Mouse (Mus musculus) heart, postnatal 25 days (tissue): ENCODE results near the gene Gm10647. TPM values are rescaled to one million over a fixed set of nuclear protein-coding genes. Genes with fewer than 3 reads are reported as not detected.

Experiments
- DNase-seq: peaks from one replicate; pipeline ENCODE4 v3.0.0; 2022; ENCODE audit warnings: low spot score
- intact Hi-C: fragments of 180-260 bp; cut with DNase I; formaldehyde crosslinking; loops from one replicate; pipeline ENCODE4 v1.15.1; 2025
- total RNA-seq, 2 experiments: library from RNA; stranded (reverse); gene quantifications; 2 replicates each; pipeline ENCODE4 v1.2.3; 2021

Gm10647 gene
- total RNA-seq, 2 experiments from 2014 or later: 0.11 TPM; not detected in 1

DNA sequence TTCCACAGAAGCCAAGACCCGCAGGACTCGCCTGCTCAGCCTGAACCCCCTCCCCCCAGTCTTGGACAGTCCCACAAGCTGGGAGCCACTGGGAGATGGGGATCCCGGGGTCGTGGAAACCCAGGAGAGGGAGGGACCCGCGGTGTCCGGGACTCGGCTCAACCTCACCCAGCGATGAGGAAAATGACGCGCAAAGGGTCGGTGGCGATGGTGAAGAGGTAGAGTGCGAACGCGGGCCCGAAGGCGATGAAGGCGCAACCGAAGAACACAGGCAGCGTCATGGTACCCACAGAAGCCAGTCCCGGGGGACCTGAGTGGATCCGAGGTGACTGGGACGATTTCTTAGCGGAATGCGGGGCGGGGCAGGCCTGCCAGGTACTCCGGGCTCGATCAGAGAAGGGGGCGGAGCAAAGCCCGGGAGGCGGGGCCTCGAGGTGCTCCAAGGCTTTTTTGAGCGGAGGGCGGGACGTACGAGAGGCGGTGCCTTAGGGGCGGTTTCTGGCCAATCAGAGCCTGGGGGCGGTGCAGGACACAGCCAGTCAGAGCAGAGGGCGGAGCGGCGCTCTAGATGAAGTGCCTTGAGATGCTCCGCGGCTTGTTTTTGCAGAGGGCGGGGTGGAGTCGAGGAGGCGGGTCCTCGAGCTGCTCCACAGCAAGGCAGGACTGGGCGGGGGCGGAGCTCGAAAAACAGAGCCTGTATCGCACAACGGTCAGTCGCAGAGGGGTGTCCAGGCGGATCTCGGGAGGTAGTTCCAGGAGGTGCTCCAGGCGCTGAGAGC, 37.7 kb downstream of the Gm10647 start, which contains the start of gene Aph1c:
TSS of gene Aph1c (minus strand) at position 409 of the 779 bp plus-strand sequence.
- peak; percentile 98 for DNase-seq
- intact Hi-C loops: loop anchor here (5.0 kb wide), 1 partner anchor 103 kb away; no protein-coding TSS in a partner anchor

DNA sequence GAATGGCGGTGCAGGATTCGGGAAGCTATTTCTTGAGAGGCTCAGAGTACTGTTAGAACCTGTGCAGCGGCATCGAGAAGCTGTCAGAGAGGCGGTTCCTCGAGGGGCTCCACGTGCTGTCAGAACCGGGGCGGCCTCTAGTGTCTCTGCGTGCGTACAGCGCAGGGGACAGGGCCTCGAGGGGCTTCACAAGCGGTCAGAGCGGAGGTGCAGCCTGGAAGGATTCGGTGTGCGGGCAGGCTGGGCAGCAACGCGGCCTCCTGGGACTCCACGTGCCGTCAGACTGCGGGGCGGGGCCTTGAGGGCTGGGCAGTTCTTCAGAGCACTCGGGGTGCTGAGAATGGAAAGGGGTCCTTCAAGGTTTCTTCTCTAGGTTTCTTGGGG, 38.2 kb downstream of the Gm10647 start:
- intact Hi-C loops: no loop called here

DNA sequence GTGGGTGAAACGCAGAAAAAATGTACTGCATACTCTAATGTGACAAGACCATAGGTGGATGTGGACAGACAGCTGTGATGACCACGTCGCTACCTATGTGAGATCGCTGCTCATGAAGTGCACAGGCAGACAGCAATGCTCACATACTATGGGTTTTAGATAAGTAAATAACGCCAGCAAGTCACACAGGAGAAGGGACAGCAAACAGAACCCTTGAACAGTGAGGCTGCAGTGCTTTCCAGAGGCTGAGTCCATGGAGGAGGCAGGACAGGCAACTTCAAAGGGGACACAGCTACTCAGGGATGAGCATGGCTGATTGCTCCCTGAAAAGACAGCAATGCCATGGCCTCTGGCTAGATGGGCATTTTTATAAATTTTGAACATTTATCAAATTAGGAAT, 50.0 kb downstream of the Gm10647 start:
- intact Hi-C loops: no loop called here
- DNase-seq: no peak

More for the DNA sequence above, 38.2 kb downstream of the Gm10647 start:
- no peak for DNase-seq

Other genes starting within 250 kb of the Gm10647 start
- gene Usp3, start 203.9 kb upstream of the Gm10647 start, total RNA-seq: 10 to 100 TPM; 19.0 to 24.4 TPM
- gene Car12, start 83.4 kb upstream of the Gm10647 start, total RNA-seq: not detected
- gene Aph1b, start 1.5 kb upstream of the Gm10647 start, total RNA-seq: 1 to 10 TPM; 5.6 to 6.4 TPM
- 1 to 10 TPM in 1 of 2 experiments, under 1 TPM in 1; 0.89 to 2.0 TPM for gene Aph1c, start 37.7 kb downstream of the Gm10647 start, total RNA-seq
- 1 to 10 TPM; 8.9 to 9.9 TPM for gene Rab8b, start 122.6 kb downstream of the Gm10647 start, total RNA-seq
- 100 to 1,000 TPM; 180 to 195 TPM for gene Rps27l, start 149.0 kb downstream of the Gm10647 start, total RNA-seq
- gene Lactb, start 178.4 kb downstream of the Gm10647 start, total RNA-seq: 10 to 100 TPM; 21.2 to 22.5 TPM